Mouse (Mus musculus): ENCODE data around the gene Olfr986.

- TF ChIP-seq POLR2A (IDR thresholded peaks at IDR 0.05; ENCODE audit: borderline replicate concordance, extremely low read depth, insufficient read depth, insufficient read length, poor library complexity, severe bottlenecking): no peak
- peak; percentile 24; the same call in 1 of the 2 replicates for TF ChIP-seq CTCF (IDR thresholded peaks at IDR 0.05; ENCODE audit: borderline replicate concordance, extremely low read depth, insufficient read depth, insufficient read length)
These were observed 43.6 kb downstream of the Olfr986 start for GRCm38 (mm10) chr9:40224289-40224688.
